ENCODE assay signal across 17 mouse cellular contexts in genomic region chr16:50852081-50852480, GRCm38 (mm10).
"Had no signal": no experiment of that assay in that cellular context is flagged by ENCODE, and none has a peak within 500 bp of the region (broad histone marks: within the 10 kb centered on the region; RNA-seq: fewer than 3 reads in every experiment).

No protein-coding gene starts in this region.

- DNase-seq: gastrocnemius, adult 2 months; gastrocnemius, postnatal 10 days; gastrocnemius, postnatal 25 days; heart, adult 18-20 months; heart, postnatal 10 days; heart, postnatal 4 days; kidney, adult 18-20 months; kidney, adult 8-10 months; kidney, postnatal 10 days; kidney, postnatal 25 days; kidney, postnatal 4 days; liver; liver, embryonic 13.5 days had no signal

- ATAC-seq: hindbrain, embryonic 16.5 days; inflammation-experienced regulatory T-cells, adult 6 months; intestine, embryonic 15.5 days; intestine, postnatal 0 days had no signal
